Mouse (Mus musculus) mouse embryonic stem cell (cell line): ENCODE data around the gene Gstm6.
"Not testable (repeated sequence)": the region's sequence is repeated elsewhere in the genome, so short reads cannot be mapped to it uniquely, and the experiment has no call there.

Experiments
- in situ Hi-C, 2 experiments: fragments of 300-500 bp; cut with MboI; formaldehyde crosslinking; loops; 1 replicate in 1 of 2; 3 replicates in 1 of 2; pipeline ENCODE4 v1.14.3; 2019 to 2020; ENCODE audit warnings: low sequenced_read_pairs in 2 of 2, low pct_unique_long_range_greater_than_20kb in 1 of 2, mixed read lengths in 1 of 2; ENCODE audit not compliant: unreplicated experiment in 1 of 2

Gstm6 gene

GRCm38 (mm10) chr3:107950531-107950930 lies 7.0 kb upstream of the Gstm6 start:
- in situ Hi-C loops = no loop called here

- in situ Hi-C loops = not testable (repeated sequence)
Measured at GRCm38 (mm10) chr3:107949461-107949860, 5.9 kb upstream of the Gstm6 start.

GRCm38 (mm10) chr3:107945729-107946128 lies 2.2 kb upstream of the Gstm6 start:
- in situ Hi-C loops = no loop called here

- in situ Hi-C loops = no loop called here
Measured at GRCm38 (mm10) chr3:107941261-107941660, 2.3 kb downstream of the Gstm6 start.

GRCm38 (mm10) chr3:107940524-107940923 lies 3.0 kb downstream of the Gstm6 start:
- in situ Hi-C loops = no loop called here

- in situ Hi-C loops = loop anchor here in 1 of 2 experiments (10.0 kb wide), 1 partner anchor 125 kb away; no protein-coding TSS in a partner anchor
Measured at GRCm38 (mm10) chr3:107939830-107940229, 3.7 kb downstream of the Gstm6 start.

GRCm38 (mm10) chr3:107939403-107939802 lies 4.1 kb downstream of the Gstm6 start:
- in situ Hi-C loops = loop anchor here in 1 of 2 experiments (10.0 kb wide), 1 partner anchor 125 kb away; no protein-coding TSS in a partner anchor

- in situ Hi-C loops = loop anchor here in 1 of 2 experiments (10.0 kb wide), 1 partner anchor 129 kb away; no protein-coding TSS in a partner anchor
Measured at GRCm38 (mm10) chr3:107935888-107936287, 7.7 kb downstream of the Gstm6 start.

- in situ Hi-C loops = loop anchor here in 1 of 2 experiments (10.0 kb wide), 1 partner anchor 130 kb away; no protein-coding TSS in a partner anchor
Measured at GRCm38 (mm10) chr3:107935268-107935667, 8.3 kb downstream of the Gstm6 start.

GRCm38 (mm10) chr3:107932128-107932527 lies 11.4 kb downstream of the Gstm6 start:
- in situ Hi-C loops = loop anchor here in 1 of 2 experiments (10.0 kb wide), 1 partner anchor 133 kb away; no protein-coding TSS in a partner anchor

- in situ Hi-C loops = loop anchor here in 1 of 2 experiments (10.0 kb wide), 1 partner anchor 133 kb away; no protein-coding TSS in a partner anchor
Measured at GRCm38 (mm10) chr3:107931670-107932069, 11.9 kb downstream of the Gstm6 start, which contains the start of gene Gstm7. Gstm7 (minus strand) TSS chr3:107931817.

- in situ Hi-C loops = loop anchor here in 1 of 2 experiments (10.0 kb wide), 1 partner anchor 134 kb away; no protein-coding TSS in a partner anchor
Measured at GRCm38 (mm10) chr3:107931134-107931533, 12.4 kb downstream of the Gstm6 start.

- in situ Hi-C loops = loop anchor here in 1 of 2 experiments (10.0 kb wide), 1 partner anchor 135 kb away; no protein-coding TSS in a partner anchor
Measured at GRCm38 (mm10) chr3:107929731-107930130, 13.8 kb downstream of the Gstm6 start.

- in situ Hi-C loops = no loop called here
Measured at GRCm38 (mm10) chr3:107929243-107929642, 14.3 kb downstream of the Gstm6 start.

GRCm38 (mm10) chr3:107928691-107929090 lies 14.9 kb downstream of the Gstm6 start:
- in situ Hi-C loops = no loop called here

- in situ Hi-C loops = no loop called here
Measured at GRCm38 (mm10) chr3:107927841-107928240, 15.7 kb downstream of the Gstm6 start.

- in situ Hi-C loops = no loop called here
Measured at GRCm38 (mm10) chr3:107925335-107925734, 18.2 kb downstream of the Gstm6 start.

GRCm38 (mm10) chr3:107920348-107920747 lies 23.2 kb downstream of the Gstm6 start:
- in situ Hi-C loops = no loop called here

GRCm38 (mm10) chr3:107917783-107918408 lies 25.7 kb downstream of the Gstm6 start:
- in situ Hi-C loops = no loop called here

- in situ Hi-C loops = no loop called here
Measured at GRCm38 (mm10) chr3:107917097-107917496, 26.5 kb downstream of the Gstm6 start.
